Mouse (Mus musculus) C2C12 (cell line): ENCODE results near the gene P2ry14.

Experiments
- CEBPB ChIP-seq: IDR thresholded peaks from one replicate; pipeline ENCODE4 v1.6.1; 2011; ENCODE audit warnings: low read depth, mild to moderate bottlenecking, control low read depth, moderate library complexity
- CTCF ChIP-seq: IDR thresholded peaks from one replicate; pipeline ENCODE4 v1.5.1; 2011; ENCODE audit not compliant: control insufficient read depth, insufficient read depth, insufficient read length
- MAX ChIP-seq: IDR thresholded peaks from one replicate; pipeline ENCODE4 v1.6.1; 2011; ENCODE audit warnings: mild to moderate bottlenecking, control low read depth
- MYOD1 ChIP-seq: IDR thresholded peaks from one replicate; pipeline ENCODE4 v1.6.1; 2011; ENCODE audit warnings: low read depth; ENCODE audit not compliant: control insufficient read depth, insufficient read length
- USF1 ChIP-seq: IDR thresholded peaks from one replicate; pipeline ENCODE4 v1.6.1; 2011; ENCODE audit warnings: low read depth, mild to moderate bottlenecking, control low read depth, moderate library complexity

DNA sequence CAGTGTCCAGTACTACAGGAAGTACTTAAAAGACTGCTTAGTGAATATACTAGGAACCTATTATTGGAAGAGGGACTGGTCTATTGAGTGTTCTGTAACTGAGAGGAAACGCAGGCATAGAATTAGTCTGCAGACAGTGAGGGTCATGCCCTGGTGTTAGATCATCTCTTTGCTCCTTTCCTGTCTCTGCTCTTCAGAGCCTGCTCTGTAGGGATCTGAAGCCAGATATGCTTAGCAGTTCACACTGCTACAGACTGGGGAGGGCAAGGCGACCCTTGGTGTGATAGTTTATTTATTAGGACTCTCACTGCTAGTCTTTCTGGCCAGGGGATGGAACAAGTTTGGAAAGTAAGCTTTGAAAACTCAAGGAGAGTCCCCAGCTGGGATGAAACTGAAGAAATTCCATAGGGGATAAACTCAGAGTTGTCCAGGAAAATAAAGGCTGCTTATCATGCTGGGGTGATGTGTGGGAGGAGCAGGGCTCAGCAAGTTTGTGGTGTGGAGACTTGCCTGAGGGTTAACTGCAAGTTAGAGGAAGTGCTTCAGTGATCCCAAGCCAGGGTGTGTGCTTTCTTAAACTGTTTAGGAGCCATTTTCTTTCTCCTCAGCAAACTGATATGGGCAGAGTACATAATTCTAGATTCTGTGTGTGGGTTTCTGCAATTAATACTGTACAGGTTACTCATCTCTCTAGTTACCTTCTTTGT lies 16.7 kb upstream of the P2ry14 start:
- TF ChIP-seq MYOD1 (no peak), CTCF (no peak), MAX (no peak), CEBPB (no peak), USF1 (no peak)
